In genomic region chr14:14345948-14346812, GRCm38 (mm10) we compare ENCODE assay signal across 7 mouse cellular contexts. TPM values are rescaled to one million over a fixed set of nuclear protein-coding genes. Genes with fewer than 3 reads are reported as not detected.
DNase-seq lines count a peak whose midpoint lies in the region; ATAC-seq and TF ChIP-seq lines count a peak whose summit lies in the region.

Il3ra (plus strand) TSS chr14:14346275.

- H3K27ac ChIP-seq in intestine, postnatal 0 days (ENCODE audit: low read depth, low read length) = peak within 1 kb of the TSS; percentile 88
- H3K27ac ChIP-seq in limb, embryonic 14.5 days (replicated peaks; ENCODE audit: low read depth, low read length) = peak within 1 kb of the TSS; percentile 70
- peak within 1 kb of the TSS; percentile 76 for H3K27ac ChIP-seq in midbrain, embryonic 15.5 days

- peaks cover 30% of the 10 kb centered on the region for H3K9me3 ChIP-seq in intestine, postnatal 0 days (ENCODE audit: control insufficient read depth)
- H3K9me3 ChIP-seq in limb, embryonic 14.5 days (ENCODE audit: control insufficient read depth, low read length) = peaks cover 46% of the 10 kb centered on the region
- H3K9me3 ChIP-seq in midbrain, embryonic 15.5 days = 0 out of 2 replicates have a peak, but pooled peaks cover 10% of the 10 kb centered on the region

- peak within 1 kb of the TSS; percentile 51 for H3K9ac ChIP-seq in intestine, postnatal 0 days (ENCODE audit: low read depth, low read length)
- H3K9ac ChIP-seq in limb, embryonic 14.5 days (ENCODE audit: low read depth, low read length, severe bottlenecking) = peak within 1 kb of the TSS; percentile 66
- peak within 1 kb of the TSS; percentile 59 for H3K9ac ChIP-seq in midbrain, embryonic 15.5 days

- H3K27me3 ChIP-seq in intestine, postnatal 0 days (replicated peaks; ENCODE audit: control insufficient read depth, insufficient read depth, low read length) = no peaks in the 10 kb centered on the region
- no peaks in the 10 kb centered on the region for H3K27me3 ChIP-seq in limb, embryonic 14.5 days (ENCODE audit: control insufficient read depth, insufficient read depth, low read length)
- no peaks in the 10 kb centered on the region for H3K27me3 ChIP-seq in midbrain, embryonic 15.5 days (replicated peaks)

- WGBS in intestine, postnatal 0 days = 3% methylated on average over 59 of the region's 69 CpGs
- 3% methylated on average over 54 of the region's 69 CpGs for WGBS in limb, embryonic 14.5 days
- WGBS in midbrain, embryonic 15.5 days = 2% methylated on average over 62 of the region's 69 CpGs

- DNase-seq in adrenal gland, adult 8-10 months = peak; percentile 65
- DNase-seq in embryo, embryonic 11 days = peak; percentile 81
- peak; percentile 78 for DNase-seq in limb, embryonic 14.5 days (ENCODE audit: low spot score)
- DNase-seq in spleen, postnatal 14 days (ENCODE audit: low spot score in 2 of 2) = peak; percentile 40 to 58

- no peak for TF ChIP-seq POLR2A in limb, embryonic 14.5 days (IDR thresholded peaks at IDR 0.05; ENCODE audit: borderline replicate concordance, extremely low read depth, insufficient read depth, insufficient read length)

- no peak for TF ChIP-seq CTCF in intestine, postnatal 0 days (IDR thresholded peaks at IDR 0.05; ENCODE audit: low read depth)

- ATAC-seq in granulocyte monocyte progenitor cell, adult 5-6 weeks (replicated peaks; ENCODE audit: poor library complexity, severe bottlenecking) = peak; percentile 50
- ATAC-seq in intestine, postnatal 0 days = peak; percentile 67
- ATAC-seq in limb, embryonic 14.5 days (ENCODE audit: low FRiP score, low read depth) = peak; percentile 62
- ATAC-seq in midbrain, embryonic 15.5 days (replicated peaks) = peak; percentile 74

- H3K4me1 ChIP-seq in intestine, postnatal 0 days (replicated peaks; ENCODE audit: control insufficient read depth, insufficient read depth, low read length) = no peaks in the 10 kb centered on the region
- H3K4me1 ChIP-seq in limb, embryonic 14.5 days (ENCODE audit: control insufficient read depth, insufficient read depth, low read length) = no peaks in the 10 kb centered on the region
- peaks cover 5% of the 10 kb centered on the region for H3K4me1 ChIP-seq in midbrain, embryonic 15.5 days

- H3K4me2 ChIP-seq in intestine, postnatal 0 days (replicated peaks; ENCODE audit: low read depth) = peak within 1 kb of the TSS; percentile 82
- peak within 1 kb of the TSS; percentile 85 for H3K4me2 ChIP-seq in limb, embryonic 14.5 days (replicated peaks; ENCODE audit: low read depth, low read length, severe bottlenecking)
- H3K4me2 ChIP-seq in midbrain, embryonic 15.5 days = peak within 1 kb of the TSS; percentile 88

- peak within 1 kb of the TSS; percentile 64 for H3K4me3 ChIP-seq in intestine, postnatal 0 days (ENCODE audit: low read depth, low read length)
- peak within 1 kb of the TSS; percentile 65 for H3K4me3 ChIP-seq in limb, embryonic 14.5 days (replicated peaks; ENCODE audit: low read length)
- H3K4me3 ChIP-seq in midbrain, embryonic 15.5 days = peak within 1 kb of the TSS; percentile 51

- 0 out of 2 replicates have a peak, but pooled peaks cover 4% of the 10 kb centered on the region for H3K36me3 ChIP-seq in intestine, postnatal 0 days (ENCODE audit: control insufficient read depth, insufficient read depth)
- H3K36me3 ChIP-seq in limb, embryonic 14.5 days (ENCODE audit: control insufficient read depth, insufficient read depth, low read length) = no peaks in the 10 kb centered on the region
- H3K36me3 ChIP-seq in midbrain, embryonic 15.5 days (replicated peaks) = no peaks in the 10 kb centered on the region

RNA-seq across cellular contexts. Expression of gene Il3ra, which starts in this region (rescaled TPM):
- total RNA-seq in adrenal gland, adult 8-10 months (2022) = 10 to 100 TPM in 1 of 4 experiments, 1 to 10 TPM in 3; 8.8 to 11.5 (median 9.1) TPM
- 18.3 and 27.4 TPM in 2 replicates for total RNA-seq in granulocyte monocyte progenitor cell, adult 5-6 weeks (2014; fragmentation: Nextera tagmentation)
- total RNA-seq in granulocyte monocyte progenitor cell, adult 5-6 weeks (2017) = 26.6 and 46.0 TPM in 2 replicates
- polyA plus RNA-seq in intestine, postnatal 0 days (2015; fragmentation: Nextera tagmentation; extraction: Ambion mirVana) = 5.4 and 6.8 TPM in 2 replicates
- 35.5 and 53.2 TPM in 2 replicates for polyA plus RNA-seq in limb, embryonic 14.5 days (2012; rRNA removed)
- 4.4 and 6.0 TPM in 2 replicates for polyA plus RNA-seq in limb, embryonic 14.5 days (2014; fragmentation: Nextera tagmentation; extraction: Ambion mirVana)
- 2.1 and 4.0 TPM in 2 replicates for polyA plus RNA-seq in midbrain, embryonic 15.5 days (2015; fragmentation: Nextera tagmentation; extraction: Ambion mirVana)

Comparison
In these comparisons a context has a peak if more than half of its experiments do, and no peak if none do; other contexts are left out.
1. Peak in every context shown above with its lines: DNase-seq, ATAC-seq, H3K4me3 ChIP-seq and H3K27ac ChIP-seq.